Mouse (Mus musculus): ENCODE measurements around the gene Sirt4. TPM values are rescaled to one million over a fixed set of nuclear protein-coding genes. Genes with fewer than 3 reads are reported as not detected.
A peak's percentile ranks its signal among the peaks of the same experiment; 100 is the strongest.

The Sirt4 gene
- total and polyA plus RNA-seq, 2 experiments from 2014 or later: 20.2 to 33.7 TPM

DNA sequence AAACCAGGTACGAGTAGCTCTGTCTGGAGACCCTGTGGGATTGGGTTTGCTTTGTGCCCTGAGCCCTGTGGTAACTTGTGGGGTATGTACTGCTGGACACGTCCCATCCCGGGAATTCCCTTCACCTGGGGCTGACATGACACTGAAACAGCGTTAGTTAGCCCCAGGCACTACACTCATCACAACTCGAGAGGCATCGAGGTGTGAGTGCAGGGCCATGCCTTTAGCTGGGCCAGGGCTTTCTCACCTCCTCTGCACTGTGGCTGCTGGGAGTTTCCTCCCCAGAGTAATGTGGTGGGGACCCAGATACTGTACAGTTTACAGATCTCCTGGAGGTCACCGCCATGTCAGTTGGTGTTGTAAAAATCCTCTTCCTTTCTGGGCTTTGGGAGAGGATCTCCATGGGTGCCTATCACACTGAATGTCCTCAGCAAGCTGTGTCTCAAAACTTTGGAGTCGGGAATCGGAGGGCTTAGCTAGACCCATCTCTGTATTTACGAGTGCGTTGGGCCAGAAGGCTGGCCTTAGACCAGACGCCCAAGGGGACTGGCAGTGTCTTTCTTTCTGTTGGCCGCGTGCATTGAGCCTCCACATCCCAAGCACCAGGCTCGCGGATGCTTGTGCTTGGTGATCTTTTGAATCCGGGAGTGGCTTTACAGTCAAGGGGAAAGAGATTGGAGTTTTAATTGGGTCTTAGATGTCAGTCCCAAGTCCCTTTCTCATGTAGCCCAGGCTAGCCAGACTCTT lies 42.1 kb upstream of the Sirt4 start:
- DNase-seq (ENCODE audit: low spot score) (no peak), ATAC-seq (no peak)
- no peak for TF ChIP-seq CTCF (IDR thresholded peaks at IDR 0.05; ENCODE audit: low read depth)
- H3K36me3 ChIP-seq (ENCODE audit: insufficient read depth, low read length): no peaks in the 10 kb centered on the region
- no peak overlapping the region for H3K4me2 ChIP-seq (ENCODE audit: low read depth, low read length)
- WGBS: 83% methylated on average over 17 of the region's 17 CpGs
- no peak overlapping the region for H3K4me3 ChIP-seq (ENCODE audit: low read length)
- H3K27ac ChIP-seq: no peak overlapping the region; the same call in 1 of the 2 replicates
- no peaks in the 10 kb centered on the region for H3K27me3 ChIP-seq (ENCODE audit: insufficient read depth, low read length)
- H3K4me1 ChIP-seq (ENCODE audit: insufficient read depth, low read length): peaks cover 37% of the 10 kb centered on the region
- H3K9ac ChIP-seq (replicated peaks; ENCODE audit: low read length): no peak overlapping the region
- H3K9me3 ChIP-seq (ENCODE audit: low read length): no peaks in the 10 kb centered on the region

DNA sequence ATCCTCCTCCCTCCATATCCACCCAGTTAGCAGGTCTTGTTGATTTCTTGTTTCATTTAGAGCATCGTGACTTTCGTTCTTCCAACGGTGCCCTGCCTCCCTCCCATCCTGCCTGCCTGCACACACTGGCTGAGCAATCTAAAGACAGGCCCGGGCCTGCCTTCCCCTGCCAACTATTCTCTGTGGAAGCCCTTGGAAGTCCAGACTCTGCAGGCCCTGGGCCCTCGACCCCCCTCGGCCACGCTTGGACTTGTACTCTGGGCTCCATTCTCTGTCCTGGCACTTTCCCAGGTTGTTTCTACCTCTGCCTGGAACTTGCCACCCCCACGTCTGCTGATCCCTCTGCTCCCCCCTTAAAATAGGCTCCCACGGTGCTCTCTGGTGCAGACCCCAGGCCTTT lies 41.4 kb upstream of the Sirt4 start:
- Histone ChIP-seq H3K36me3 (ENCODE audit: insufficient read depth, low read length) (no peaks in the 10 kb centered on the region), H3K9me3 (ENCODE audit: low read length) (no peaks in the 10 kb centered on the region), H3K4me1 (ENCODE audit: insufficient read depth, low read length) (peaks cover 30% of the 10 kb centered on the region), H3K27ac (peak overlapping the region; percentile 11; the same call in 1 of the 2 replicates), H3K4me2 (ENCODE audit: low read depth, low read length) (no peak overlapping the region), H3K27me3 (ENCODE audit: insufficient read depth, low read length) (no peaks in the 10 kb centered on the region), H3K9ac (replicated peaks; ENCODE audit: low read length) (no peak overlapping the region), H3K4me3 (ENCODE audit: low read length) (no peak overlapping the region)
- 57% methylated on average over 9 of the region's 9 CpGs for WGBS
- ATAC-seq (no peak), DNase-seq (ENCODE audit: low spot score) (no peak)
- TF ChIP-seq CTCF (IDR thresholded peaks at IDR 0.05; ENCODE audit: low read depth): no peak

DNA sequence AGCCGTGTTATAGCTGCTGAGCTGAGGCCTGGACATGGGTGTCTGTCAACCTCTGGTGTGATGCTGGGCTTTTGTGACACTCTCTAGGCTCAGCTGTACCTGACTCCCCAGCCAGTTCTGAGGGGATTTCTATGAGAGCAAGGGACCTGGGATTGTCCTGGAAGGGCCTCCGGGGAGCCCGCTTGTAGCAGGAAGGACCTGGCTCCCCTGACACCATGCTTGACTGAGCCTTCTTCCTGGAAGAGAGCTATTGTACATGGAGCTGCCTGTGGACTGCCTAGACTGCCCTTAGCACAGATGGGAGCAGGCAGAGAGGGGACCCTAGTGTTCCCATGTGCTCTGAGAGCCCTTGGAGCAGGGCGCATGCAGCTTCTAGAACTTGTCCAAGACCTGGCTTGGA lies 40.9 kb upstream of the Sirt4 start:
- peaks cover 25% of the 10 kb centered on the region for H3K4me1 ChIP-seq (ENCODE audit: insufficient read depth, low read length)
- ATAC-seq: no peak
- no peak for DNase-seq (ENCODE audit: low spot score)
- no peak overlapping the region for H3K4me2 ChIP-seq (ENCODE audit: low read depth, low read length)
- 92% methylated on average over 4 of the region's 4 CpGs for WGBS
- H3K4me3 ChIP-seq (ENCODE audit: low read length): no peak overlapping the region
- no peak for TF ChIP-seq CTCF (IDR thresholded peaks at IDR 0.05; ENCODE audit: low read depth)
- H3K27me3 ChIP-seq (ENCODE audit: insufficient read depth, low read length): no peaks in the 10 kb centered on the region
- H3K9me3 ChIP-seq (ENCODE audit: low read length): no peaks in the 10 kb centered on the region
- no peak overlapping the region for H3K9ac ChIP-seq (replicated peaks; ENCODE audit: low read length)
- 0 out of 2 replicates have a peak overlapping the region, but pooled peaks have one; percentile 11 for H3K27ac ChIP-seq
- no peaks in the 10 kb centered on the region for H3K36me3 ChIP-seq (ENCODE audit: insufficient read depth, low read length)

DNA sequence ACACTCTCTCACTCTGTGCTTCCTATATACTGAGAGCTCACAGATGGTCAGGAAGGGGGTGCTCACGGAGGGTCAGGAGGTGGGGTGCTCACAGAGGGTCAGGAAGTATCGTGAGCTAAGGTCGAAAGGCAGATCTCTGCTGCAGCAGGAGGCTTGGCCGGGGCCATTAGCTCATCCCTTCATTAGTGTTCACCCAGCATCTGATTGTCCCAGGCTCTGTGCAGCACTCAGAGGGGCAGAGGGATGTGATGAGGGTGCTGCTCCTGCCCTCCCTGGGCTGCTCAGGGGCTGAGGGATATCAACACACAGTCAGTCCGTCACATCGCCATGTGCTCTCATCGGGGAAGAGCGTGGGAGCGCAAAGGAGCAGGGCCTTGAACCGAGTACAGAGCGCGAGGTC lies 39.9 kb upstream of the Sirt4 start:
- H3K4me3 ChIP-seq (ENCODE audit: low read length): no peak overlapping the region
- peaks cover 16% of the 10 kb centered on the region for H3K4me1 ChIP-seq (ENCODE audit: insufficient read depth, low read length)
- no peaks in the 10 kb centered on the region for H3K27me3 ChIP-seq (ENCODE audit: insufficient read depth, low read length)
- no peak for DNase-seq (ENCODE audit: low spot score)
- H3K9me3 ChIP-seq (ENCODE audit: low read length): no peaks in the 10 kb centered on the region
- H3K4me2 ChIP-seq (ENCODE audit: low read depth, low read length): no peak overlapping the region
- ATAC-seq: no peak
- no peak for TF ChIP-seq CTCF (IDR thresholded peaks at IDR 0.05; ENCODE audit: low read depth)
- 68% methylated on average over 12 of the region's 12 CpGs for WGBS
- H3K9ac ChIP-seq (replicated peaks; ENCODE audit: low read length): no peak overlapping the region
- no peaks in the 10 kb centered on the region for H3K36me3 ChIP-seq (ENCODE audit: insufficient read depth, low read length)
- no peak overlapping the region for H3K27ac ChIP-seq

DNA sequence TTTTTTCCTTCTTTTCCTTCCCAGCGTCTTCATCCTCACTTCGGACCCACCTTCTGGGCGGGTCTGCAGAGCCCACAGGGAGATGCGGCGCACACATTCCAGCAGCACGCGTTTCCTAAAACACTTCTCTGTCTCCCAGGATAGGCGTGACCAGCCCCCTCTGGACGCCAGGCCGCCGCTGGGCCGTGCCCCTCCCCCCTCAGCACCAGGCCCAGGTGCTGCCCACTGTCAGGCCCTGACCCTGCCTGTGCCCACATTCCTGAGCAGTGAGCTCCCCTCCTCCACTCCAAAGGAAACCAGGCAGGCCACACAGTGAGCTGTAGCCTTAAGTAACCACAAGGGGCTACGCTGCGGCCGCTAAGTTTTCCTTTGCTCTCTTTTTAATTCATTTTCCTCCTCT lies 39.4 kb upstream of the Sirt4 start:
- 21% methylated on average over 15 of the region's 15 CpGs for WGBS
- Histone ChIP-seq H3K9ac (replicated peaks; ENCODE audit: low read length) (no peak overlapping the region), H3K9me3 (ENCODE audit: low read length) (no peaks in the 10 kb centered on the region), H3K27ac (no peak overlapping the region), H3K4me1 (ENCODE audit: insufficient read depth, low read length) (peaks cover 11% of the 10 kb centered on the region; the same call in 1 of the 2 replicates), H3K4me3 (ENCODE audit: low read length) (no peak overlapping the region), H3K4me2 (ENCODE audit: low read depth, low read length) (no peak overlapping the region), H3K36me3 (ENCODE audit: insufficient read depth, low read length) (no peaks in the 10 kb centered on the region), H3K27me3 (ENCODE audit: insufficient read depth, low read length) (no peaks in the 10 kb centered on the region)
- DNase-seq (ENCODE audit: low spot score) (no peak), ATAC-seq (0 out of 2 replicates have a peak, but pooled peaks have one; percentile 25)
- peak; percentile 46 for TF ChIP-seq CTCF (IDR thresholded peaks at IDR 0.05; ENCODE audit: low read depth)

DNA sequence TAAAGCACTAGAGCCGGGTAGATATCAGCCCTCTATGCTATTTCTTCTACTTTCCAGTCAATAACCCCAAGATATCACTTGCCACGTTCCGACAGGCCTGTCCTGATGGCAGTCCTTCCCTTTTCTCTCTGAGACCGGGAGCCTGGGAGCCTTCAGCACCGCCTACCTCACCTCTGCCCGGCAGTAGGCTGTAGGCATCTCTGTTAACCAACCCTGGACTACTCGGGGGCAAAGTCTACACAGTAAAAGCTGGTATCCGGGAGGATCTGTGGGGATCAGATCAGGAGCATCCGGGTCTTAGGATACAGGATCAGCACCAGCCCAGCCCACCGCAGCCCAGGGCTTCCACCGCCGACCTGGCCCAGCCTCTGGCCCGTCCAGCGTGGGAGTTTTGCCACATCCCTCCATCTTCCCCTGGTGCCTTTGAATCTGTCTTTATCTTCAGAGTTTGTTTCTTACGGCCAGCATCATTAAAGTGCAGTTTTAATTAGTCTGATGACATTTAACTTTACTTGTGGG lies 38.5 kb upstream of the Sirt4 start:
- WGBS: 80% methylated on average over 15 of the region's 15 CpGs
- no peaks in the 10 kb centered on the region for H3K9me3 ChIP-seq (ENCODE audit: low read length)
- 0 out of 2 replicates have a peak, but pooled peaks cover 8% of the 10 kb centered on the region for H3K4me1 ChIP-seq (ENCODE audit: insufficient read depth, low read length)
- ATAC-seq (no peak), DNase-seq (ENCODE audit: low spot score) (no peak)
- H3K27ac ChIP-seq: no peak overlapping the region
- H3K4me3 ChIP-seq (ENCODE audit: low read length): no peak overlapping the region
- no peak overlapping the region for H3K9ac ChIP-seq (replicated peaks; ENCODE audit: low read length)
- H3K4me2 ChIP-seq (ENCODE audit: low read depth, low read length): no peak overlapping the region
- no peaks in the 10 kb centered on the region for H3K27me3 ChIP-seq (ENCODE audit: insufficient read depth, low read length)
- H3K36me3 ChIP-seq (ENCODE audit: insufficient read depth, low read length): no peaks in the 10 kb centered on the region
- TF ChIP-seq CTCF (IDR thresholded peaks at IDR 0.05; ENCODE audit: low read depth): no peak

DNA sequence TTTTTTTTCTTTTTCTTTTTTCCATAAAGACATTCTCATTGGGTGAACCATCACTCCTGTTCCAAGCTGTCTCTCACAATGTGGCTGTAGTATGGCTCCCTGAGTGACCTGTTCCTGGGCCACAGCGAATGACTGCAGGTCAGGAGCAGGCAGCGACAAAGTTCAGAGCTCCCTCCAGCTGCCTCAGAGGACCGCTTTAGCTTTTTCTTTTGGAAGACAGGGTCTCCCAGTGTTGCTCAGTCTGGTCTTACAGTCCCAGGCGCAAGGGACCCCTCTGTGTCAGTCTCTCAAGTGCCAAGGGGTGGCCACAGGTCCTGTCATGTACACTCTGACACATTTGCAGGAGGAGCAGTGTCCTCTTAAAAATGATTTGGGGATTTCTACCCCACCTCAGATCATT lies 38.0 kb upstream of the Sirt4 start:
- Histone ChIP-seq H3K4me3 (ENCODE audit: low read length) (no peak overlapping the region), H3K36me3 (ENCODE audit: insufficient read depth, low read length) (no peaks in the 10 kb centered on the region), H3K9ac (replicated peaks; ENCODE audit: low read length) (no peak overlapping the region), H3K4me2 (ENCODE audit: low read depth, low read length) (no peak overlapping the region), H3K9me3 (ENCODE audit: low read length) (no peaks in the 10 kb centered on the region), H3K27me3 (ENCODE audit: insufficient read depth, low read length) (no peaks in the 10 kb centered on the region), H3K4me1 (ENCODE audit: insufficient read depth, low read length) (0 out of 2 replicates have a peak, but pooled peaks cover 8% of the 10 kb centered on the region), H3K27ac (no peak overlapping the region; the same call in 1 of the 2 replicates)
- no peak for ATAC-seq
- 90% methylated on average over 4 of the region's 4 CpGs for WGBS
- TF ChIP-seq CTCF (IDR thresholded peaks at IDR 0.05; ENCODE audit: low read depth): no peak
- DNase-seq (ENCODE audit: low spot score): no peak
